Mouse (Mus musculus) heart, embryonic 12.5 days (tissue): ENCODE results near the gene Rtl1. TPM values are rescaled to one million over a fixed set of nuclear protein-coding genes. Genes with fewer than 3 reads are reported as not detected.
A peak's percentile ranks its signal among the peaks of the same experiment; 100 is the strongest.

Experiments
- ATAC-seq: fragments of 200-750 bp; cut with Nextera tagmentation; 2 replicates; pipeline ENCODE4 v1.8.0; 2017; ENCODE audit warnings: moderate TSS enrichment, moderate library complexity; ENCODE audit not compliant: insufficient number of reproducible peaks, low FRiP score
- H3K27ac ChIP-seq: fragments of 300-500 bp; sonication (generic); 2 replicates; pipeline ENCODE4 v1.5.1; 2016; ENCODE audit warnings: mild to moderate bottlenecking, moderate library complexity; ENCODE audit not compliant: poor library complexity, severe bottlenecking
- H3K27me3 ChIP-seq: fragments of 300-500 bp; sonication (generic); replicated peaks from 2 replicates; pipeline ENCODE4 v1.6.1; 2016; ENCODE audit warnings: mild to moderate bottlenecking, moderate library complexity
- H3K36me3 ChIP-seq: fragments of 300-500 bp; sonication (generic); 2 replicates; pipeline ENCODE4 v1.6.1; 2016; ENCODE audit warnings: mild to moderate bottlenecking, moderate library complexity
- H3K4me1 ChIP-seq: fragments of 300-500 bp; sonication (generic); replicated peaks from 2 replicates; pipeline ENCODE4 v1.6.1; 2016; ENCODE audit warnings: mild to moderate bottlenecking
- H3K4me2 ChIP-seq: fragments of 300-500 bp; sonication (generic); 2 replicates; pipeline ENCODE4 v1.6.1; 2016; ENCODE audit warnings: mild to moderate bottlenecking, moderate library complexity
- H3K4me3 ChIP-seq: fragments of 300-500 bp; sonication (generic); 2 replicates; pipeline ENCODE4 v1.5.1; 2016; ENCODE audit warnings: mild to moderate bottlenecking
- H3K9ac ChIP-seq: fragments of 300-500 bp; sonication (generic); 2 replicates; pipeline ENCODE4 v1.6.1; 2016; ENCODE audit warnings: mild to moderate bottlenecking, moderate library complexity
- H3K9me3 ChIP-seq: fragments of 300-500 bp; sonication (generic); replicated peaks from 2 replicates; pipeline ENCODE4 v1.6.1; 2016; ENCODE audit warnings: mild to moderate bottlenecking, moderate library complexity
- WGBS: fragments of 180-500 bp; shearing (Covaris S2); methylation state at CpG from one replicate; pipeline ENCODE4 v1.1.7; 2016; 5-methylcytosine and 5-hydroxymethylcytosine counted together
- microRNA counts: library from miRNA; unstranded; fragments of <30 nt; microRNA quantifications from one replicate; lab custom pipeline; 2017
- microRNA-seq: library from miRNA; unstranded; fragments of <30 nt; microRNA quantifications from one replicate; pipeline ENCODE4, GENCODE M21; 2017
- polyA plus RNA-seq: library from polyadenylated mRNA; unstranded; fragments of >200 nt; fragmentation: Nextera tagmentation; extraction: Ambion mirVana; gene quantifications from 2 replicates; pipeline ENCODE4 v1.2.1, GENCODE M21; 2016

Rtl1 gene
- polyA plus RNA-seq, 1 experiment from 2014 or later: 0.34 TPM

GRCm38 (mm10) chr12:109545875-109546732, 54.0 kb downstream of the Rtl1 start:
- Histone ChIP-seq H3K36me3 (peaks cover 38% of the 10 kb centered on the region), H3K4me3 (no peak overlapping the region)
- WGBS: 72% methylated on average over 30 of the region's 30 CpGs

DNA sequence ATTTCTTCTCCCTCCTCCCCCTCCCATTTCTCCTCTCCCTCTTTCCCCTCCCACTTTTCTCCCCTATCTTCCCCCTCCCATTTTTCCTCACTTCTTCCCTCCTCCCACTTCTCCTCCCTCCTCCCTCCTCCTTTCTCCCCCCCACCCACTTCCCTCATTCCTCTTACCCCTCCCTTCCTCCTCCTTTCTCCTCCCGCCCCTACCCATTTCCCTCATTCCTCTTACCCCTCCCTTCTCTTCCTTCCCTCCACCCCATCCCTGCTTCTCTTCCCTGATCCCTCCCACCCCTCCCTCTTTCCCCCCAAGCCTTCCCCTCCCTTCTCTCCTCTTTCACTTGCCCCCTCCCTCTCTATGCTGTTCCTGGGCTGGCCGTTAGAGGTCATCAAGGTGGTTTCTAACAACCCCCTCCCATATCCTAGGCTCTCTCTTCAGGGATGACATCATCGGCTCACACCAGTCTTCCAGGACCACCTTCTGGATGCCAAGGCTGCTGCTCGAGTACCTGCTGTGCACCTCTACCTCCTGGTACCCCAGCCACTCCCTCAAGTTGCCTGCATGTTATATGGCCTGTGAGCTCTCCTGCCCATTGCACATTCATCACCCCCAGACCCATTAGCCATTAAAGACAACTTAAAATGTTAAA, 56.7 kb downstream of the Rtl1 start:
- no peaks in the 10 kb centered on the region for H3K4me1 ChIP-seq
- no peak for ATAC-seq
- H3K27me3 ChIP-seq: no peaks in the 10 kb centered on the region
- WGBS: 72% methylated on average over 4 of the region's 4 CpGs
- H3K9me3 ChIP-seq: peaks cover 44% of the 10 kb centered on the region
- no peak overlapping the region for H3K4me3 ChIP-seq
- H3K4me2 ChIP-seq: no peak overlapping the region
- no peak overlapping the region for H3K9ac ChIP-seq
- no peak overlapping the region for H3K27ac ChIP-seq
- peaks cover 20% of the 10 kb centered on the region for H3K36me3 ChIP-seq

More at GRCm38 (mm10) chr12:109545875-109546732, 54.0 kb downstream of the Rtl1 start:
- no peak for ATAC-seq
- Histone ChIP-seq H3K4me1 (no peaks in the 10 kb centered on the region), H3K9me3 (peaks cover 19% of the 10 kb centered on the region), H3K27me3 (no peaks in the 10 kb centered on the region), H3K4me2 (no peak overlapping the region), H3K27ac (no peak overlapping the region), H3K9ac (no peak overlapping the region)

GRCm38 (mm10) chr12:109542635-109543249, 57.4 kb downstream of the Rtl1 start:
- WGBS: 41% methylated on average over 17 of the region's 17 CpGs
- ATAC-seq: peak; percentile 45
- no peak overlapping the region for H3K27ac ChIP-seq
- H3K4me1 ChIP-seq: no peaks in the 10 kb centered on the region
- H3K4me3 ChIP-seq: peak overlapping the region; percentile 62
- H3K9me3 ChIP-seq: peaks cover 47% of the 10 kb centered on the region
- H3K27me3 ChIP-seq: no peaks in the 10 kb centered on the region
- peaks cover 19% of the 10 kb centered on the region for H3K36me3 ChIP-seq
- H3K4me2 ChIP-seq: peak overlapping the region; percentile 66
- no peak overlapping the region for H3K9ac ChIP-seq

DNA sequence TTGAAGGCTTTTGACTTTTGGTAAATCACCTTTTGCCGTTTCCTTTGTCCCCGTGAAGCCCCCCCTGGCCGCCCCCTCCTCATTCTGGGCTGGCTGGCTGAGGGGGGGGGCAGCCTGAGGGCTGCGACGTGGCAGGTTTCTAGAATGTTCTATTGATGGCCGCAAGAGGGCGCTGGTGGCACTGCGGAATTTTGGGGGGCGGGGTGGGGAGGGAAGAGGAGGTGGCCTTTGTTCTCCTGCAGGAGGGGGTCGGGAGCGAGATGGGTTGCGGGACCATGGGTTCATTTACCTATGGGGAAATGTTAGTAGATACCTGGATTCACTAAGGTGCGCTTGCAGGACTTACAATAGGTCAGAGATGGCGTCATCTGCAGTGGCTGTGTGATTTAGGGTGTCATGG, 58.1 kb downstream of the Rtl1 start:
- H3K36me3 ChIP-seq: peaks cover 19% of the 10 kb centered on the region
- H3K4me2 ChIP-seq: peak overlapping the region; percentile 66
- ATAC-seq: no peak
- no peaks in the 10 kb centered on the region for H3K27me3 ChIP-seq
- H3K4me1 ChIP-seq: no peaks in the 10 kb centered on the region
- H3K9ac ChIP-seq: peak overlapping the region; percentile 77
- no peak overlapping the region for H3K27ac ChIP-seq
- WGBS: 21% methylated on average over 14 of the region's 14 CpGs
- peak overlapping the region; percentile 62 for H3K4me3 ChIP-seq
- peaks cover 47% of the 10 kb centered on the region for H3K9me3 ChIP-seq

DNA sequence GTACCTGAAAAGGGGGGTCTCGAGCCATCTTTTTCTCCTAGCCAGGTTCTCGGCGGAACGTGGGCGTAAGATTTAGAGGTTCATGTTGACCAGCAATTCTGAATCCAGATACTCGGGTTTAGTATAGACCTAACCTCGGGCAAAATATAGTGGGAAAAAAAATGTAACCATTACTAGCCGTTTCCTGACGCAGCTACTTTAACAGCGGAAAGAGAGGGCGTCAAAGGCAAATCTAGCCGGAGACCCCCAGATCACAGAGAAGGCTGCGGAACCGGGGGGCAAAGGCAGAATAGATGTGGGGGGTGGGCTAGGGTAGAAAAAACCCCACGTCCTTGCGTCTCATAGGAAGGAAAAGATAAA, 58.6 kb downstream of the Rtl1 start:
- H3K27me3 ChIP-seq: no peaks in the 10 kb centered on the region
- peaks cover 19% of the 10 kb centered on the region for H3K36me3 ChIP-seq
- no peak for ATAC-seq
- peaks cover 47% of the 10 kb centered on the region for H3K9me3 ChIP-seq
- peak overlapping the region; percentile 66 for H3K4me2 ChIP-seq
- H3K9ac ChIP-seq: peak overlapping the region; percentile 77
- peak overlapping the region; percentile 62 for H3K4me3 ChIP-seq
- 43% methylated on average over 16 of the region's 16 CpGs for WGBS
- peak overlapping the region; percentile 44; the same call in 1 of the 2 replicates for H3K27ac ChIP-seq
- no peaks in the 10 kb centered on the region for H3K4me1 ChIP-seq

DNA sequence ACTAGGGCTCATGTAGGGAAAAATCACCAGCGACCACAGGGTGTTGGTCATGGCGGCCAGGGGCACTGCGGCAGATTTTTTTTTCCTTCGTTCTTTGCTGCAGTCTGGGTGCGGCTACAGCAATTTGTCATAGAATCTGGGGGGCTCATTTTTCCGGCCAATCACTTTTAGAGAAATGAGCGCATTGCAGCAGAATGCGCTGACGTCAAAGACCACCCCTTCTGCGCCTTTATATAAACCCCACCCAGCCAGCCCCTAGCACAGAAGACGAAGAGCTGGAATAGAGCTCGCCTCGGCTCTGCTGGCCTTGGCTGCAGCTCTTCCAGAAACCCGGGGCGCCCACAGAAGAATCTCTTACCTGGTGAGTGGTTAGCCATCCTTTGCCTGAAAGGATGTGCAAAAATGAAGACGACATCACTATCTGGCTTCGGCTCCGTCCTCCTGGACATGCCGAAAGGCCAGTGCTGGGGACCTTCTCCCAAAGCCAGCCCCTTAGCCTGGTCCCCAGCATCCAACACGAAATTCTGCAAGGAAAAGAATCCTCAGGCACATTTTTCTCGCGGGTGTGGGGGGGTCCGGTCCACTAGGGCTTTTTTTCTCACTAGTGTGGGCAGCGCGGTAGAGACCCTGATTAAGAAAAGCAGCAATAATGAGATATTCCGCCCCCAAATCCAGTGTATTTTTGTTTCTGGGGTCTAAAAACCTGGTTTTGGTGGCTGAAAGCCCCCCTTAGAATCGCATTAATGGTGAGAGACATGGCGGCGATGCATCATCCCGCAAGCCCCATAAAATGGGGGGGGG, 59.2 kb downstream of the Rtl1 start:
- Histone ChIP-seq H3K4me3 (peak overlapping the region; percentile 62), H3K4me1 (no peaks in the 10 kb centered on the region), H3K9me3 (peaks cover 47% of the 10 kb centered on the region), H3K4me2 (peak overlapping the region; percentile 66), H3K36me3 (peaks cover 13% of the 10 kb centered on the region), H3K9ac (peak overlapping the region; percentile 77), H3K27ac (peak overlapping the region; percentile 61), H3K27me3 (no peaks in the 10 kb centered on the region)
- no peak for ATAC-seq
- 42% methylated on average over 30 of the region's 30 CpGs for WGBS

DNA sequence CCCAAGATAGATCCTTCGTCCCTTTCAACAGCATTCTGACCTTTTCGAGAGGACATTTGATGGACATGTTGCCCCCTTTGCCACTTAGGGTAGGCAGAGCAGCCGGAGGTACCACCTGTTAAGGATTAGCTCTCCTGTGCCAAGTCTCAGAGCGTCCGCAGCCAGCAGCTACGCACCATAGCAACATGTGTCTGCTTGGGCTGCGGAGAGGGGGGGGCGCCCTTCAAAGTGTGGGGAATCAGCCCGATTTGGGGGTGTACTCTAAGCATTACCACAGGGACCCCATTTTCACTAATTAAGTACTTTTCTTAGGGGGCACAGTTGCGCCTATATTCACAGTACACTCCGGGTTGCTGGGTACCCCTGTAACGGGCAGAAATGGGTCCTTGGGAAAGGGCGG, 60.2 kb downstream of the Rtl1 start:
- Histone ChIP-seq H3K27me3 (no peaks in the 10 kb centered on the region), H3K9ac (no peak overlapping the region), H3K9me3 (peaks cover 47% of the 10 kb centered on the region), H3K27ac (no peak overlapping the region), H3K4me2 (peak overlapping the region; percentile 66), H3K36me3 (peaks cover 8% of the 10 kb centered on the region), H3K4me1 (peaks cover 7% of the 10 kb centered on the region), H3K4me3 (peak overlapping the region; percentile 62)
- no peak for ATAC-seq
- 50% methylated on average over 13 of the region's 13 CpGs for WGBS

MicroRNAs encoded within 50 kb of the gene (microRNA counts, 519-probe panel; counts per million panel counts)
- microRNA mmu-miR-1188 (lab: Ali Mortazavi, UCI): not detected
- microRNA mmu-miR-127 (lab: Ali Mortazavi, UCI): 5,323 counts per million, percentile 62 among the panel's probes with 10 or more counts
- 6,399 counts per million, percentile 82 among the panel's probes with 10 or more counts for microRNA mmu-miR-136 (lab: Ali Mortazavi, UCI)
- microRNA mmu-miR-1906 (lab: Ali Mortazavi, UCI): not detected
- microRNA mmu-miR-337-3p (lab: Ali Mortazavi, UCI): not detected
- microRNA mmu-miR-337-5p (lab: Ali Mortazavi, UCI): not detected
- not detected for microRNA mmu-miR-341 (lab: Ali Mortazavi, UCI)
- not detected for microRNA mmu-miR-370 (lab: Ali Mortazavi, UCI)
- 5,615 counts per million, percentile 72 among the panel's probes with 10 or more counts for microRNA mmu-miR-431 (lab: Ali Mortazavi, UCI)
- microRNA mmu-miR-432 (lab: Ali Mortazavi, UCI): not detected
- 5,405 counts per million, percentile 64 among the panel's probes with 10 or more counts for microRNA mmu-miR-433 (lab: Ali Mortazavi, UCI)
- microRNA mmu-miR-434-3p (lab: Ali Mortazavi, UCI): 5,510 counts per million, percentile 65 among the panel's probes with 10 or more counts
- microRNA mmu-miR-434-5p (lab: Ali Mortazavi, UCI): 4,258 counts per million, percentile 39 among the panel's probes with 10 or more counts
- not detected for microRNA mmu-miR-493 (lab: Ali Mortazavi, UCI)
- microRNA mmu-miR-540-3p (lab: Ali Mortazavi, UCI): not detected
- not detected for microRNA mmu-miR-540-5p (lab: Ali Mortazavi, UCI)
- microRNA mmu-miR-665 (lab: Ali Mortazavi, UCI): not detected
- microRNA mmu-miR-673-3p (lab: Ali Mortazavi, UCI): not detected
- not detected for microRNA mmu-miR-673-5p (lab: Ali Mortazavi, UCI)
- microRNA mmu-miR-770-3p (lab: Ali Mortazavi, UCI): not detected
- not detected for microRNA mmu-miR-770-5p (lab: Ali Mortazavi, UCI)

Small RNA genes lying within 50 kb of the gene (microRNA-seq; reads per million reads assigned to microRNA genes)
- gene Gm23912: not detected
- 8.5 reads per million, percentile 22 among the genes with 10 or more reads in this experiment for gene Mir1188
- 6,649 reads per million, percentile 94 among the genes with 10 or more reads in this experiment for gene Mir127
- gene Mir136: not detected
- gene Mir1906-1: not detected
- 1.7 reads per million for gene Mir3070a
- not detected for gene Mir3070b
- gene Mir3071: not detected
- not detected for gene Mir337
- 878 reads per million, percentile 77 among the genes with 10 or more reads in this experiment for gene Mir341
- not detected for gene Mir3544
- 389 reads per million, percentile 71 among the genes with 10 or more reads in this experiment for gene Mir370
- gene Mir431: 6,469 reads per million, percentile 93 among the genes with 10 or more reads in this experiment
- gene Mir432: not detected
- gene Mir433: 1,058 reads per million, percentile 79 among the genes with 10 or more reads in this experiment
- 1,119 reads per million, percentile 80 among the genes with 10 or more reads in this experiment for gene Mir434
- gene Mir493: 119 reads per million, percentile 54 among the genes with 10 or more reads in this experiment
- 476 reads per million, percentile 72 among the genes with 10 or more reads in this experiment for gene Mir540
- gene Mir665: 485 reads per million, percentile 73 among the genes with 10 or more reads in this experiment
- gene Mir673: 105 reads per million, percentile 53 among the genes with 10 or more reads in this experiment
- 107 reads per million, percentile 53 among the genes with 10 or more reads in this experiment for gene Mir770

Other genes with a start within 250 kb of the Rtl1 start
- gene Dlk1, start 147.5 kb downstream of the Rtl1 start, polyA plus RNA-seq: 61.1 and 69.0 TPM in 2 replicates